20 mouse cellular contexts compared by ENCODE assay signal in genomic region chr2:26194552-26195339, GRCm38 (mm10). TPM values are rescaled to one million over a fixed set of nuclear protein-coding genes. Genes with fewer than 3 reads are reported as not detected.
"Had no signal": no experiment of that assay in that cellular context is flagged by ENCODE, and none has a peak within 500 bp of the region (broad histone marks: within the 10 kb centered on the region; RNA-seq: fewer than 3 reads in every experiment).

No protein-coding gene starts in this region.

- H3K9me3 ChIP-seq: limb, embryonic 15.5 days; liver, embryonic 15.5 days; midbrain, embryonic 10.5 days; neural tube, embryonic 15.5 days; stomach, embryonic 15.5 days had no signal

- H3K4me2 ChIP-seq: limb, embryonic 15.5 days; liver, embryonic 15.5 days; lung, embryonic 14.5 days; neural tube, embryonic 15.5 days; stomach, embryonic 15.5 days had no signal

- H3K9ac ChIP-seq: limb, embryonic 15.5 days; liver, embryonic 15.5 days; lung, embryonic 14.5 days; neural tube, embryonic 15.5 days; stomach, embryonic 15.5 days had no signal

- H3K27ac ChIP-seq: kidney, postnatal 0 days; limb, embryonic 15.5 days; liver, embryonic 15.5 days; midbrain, embryonic 10.5 days; neural tube, embryonic 15.5 days; stomach, embryonic 15.5 days had no signal

- H3K36me3 ChIP-seq: limb, embryonic 15.5 days; liver, embryonic 15.5 days; midbrain, embryonic 10.5 days; neural tube, embryonic 15.5 days; stomach, embryonic 15.5 days had no signal

- H3K4me3 ChIP-seq: limb, embryonic 15.5 days; liver, embryonic 15.5 days; midbrain, embryonic 10.5 days; myocyte; neural tube, embryonic 15.5 days; stomach, embryonic 15.5 days had no signal

- DNase-seq: kidney, postnatal 36 days; layer of hippocampus, adult 9-11 months; layer of hippocampus, postnatal 36 days; lung, embryonic 14.5 days; lung, postnatal 10 days; lung, postnatal 4 days; midbrain, embryonic 14.5 days; right cerebral cortex, postnatal 4 days; thymus, adult 2 months; thymus, postnatal 25 days had no signal

- H3K4me1 ChIP-seq: liver, embryonic 15.5 days had no signal

RNA-seq across cellular contexts. Expression of gene Lhx3, which starts 13.3 kb away (rescaled TPM):
- total RNA-seq: layer of hippocampus, postnatal 36 days; megakaryocyte, adult 5-6 weeks had no signal
- polyA plus RNA-seq: kidney, postnatal 0 days; limb, embryonic 11.5 days; limb, embryonic 15.5 days; liver, embryonic 15.5 days; lung, embryonic 14.5 days; midbrain, embryonic 14.5 days; myocyte; spleen, adult 2 months; stomach, embryonic 15.5 days had no signal
